Mouse (Mus musculus) heart, postnatal 0 days (tissue): ENCODE data around the gene Ptp4a2.

ENCODE experiments used
- CTCF ChIP-seq: IDR thresholded peaks from 2 replicates; pipeline ENCODE4 v1.5.1; 2016; ENCODE audit warnings: antibody characterized with exemption, control low read depth, low read depth
- EP300 ChIP-seq: IDR thresholded peaks from 2 replicates; pipeline ENCODE4 v1.6.1; 2016; ENCODE audit warnings: antibody characterized with exemption, low read depth

DNA sequence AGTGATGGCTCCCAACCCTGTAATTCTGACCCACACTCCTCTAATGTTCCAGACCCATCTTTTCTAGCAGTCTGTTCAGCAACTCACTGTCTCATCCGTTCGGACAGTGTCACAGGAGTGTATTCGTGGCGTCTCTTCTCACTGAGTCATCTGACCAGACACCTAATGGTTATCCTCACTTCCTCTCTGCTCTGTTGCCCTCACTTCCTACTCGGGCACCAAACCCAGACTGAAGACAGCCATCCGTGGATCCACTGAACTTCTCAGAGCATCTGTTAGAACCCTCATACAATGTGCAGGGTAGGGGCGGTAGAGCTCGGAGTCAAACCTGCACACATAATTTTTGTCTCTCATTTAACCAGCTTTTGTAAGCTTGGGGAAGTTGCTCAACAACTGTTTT is 50.4 kb downstream of the Ptp4a2 start:
- TF ChIP-seq EP300: no peak
- no peak for TF ChIP-seq CTCF
